Mouse (Mus musculus) C2C12 (cell line): Measurements from ENCODE around the gene Trp53tg5.

ENCODE experiments used
- CTCF ChIP-seq: IDR thresholded peaks from one replicate; pipeline ENCODE4 v1.5.1; 2011; ENCODE audit not compliant: control insufficient read depth, insufficient read depth, insufficient read length
- MAX ChIP-seq: IDR thresholded peaks from one replicate; pipeline ENCODE4 v1.6.1; 2011; ENCODE audit warnings: mild to moderate bottlenecking, control low read depth
- MYOD1 ChIP-seq: IDR thresholded peaks from one replicate; pipeline ENCODE4 v1.6.1; 2011; ENCODE audit warnings: low read depth; ENCODE audit not compliant: control insufficient read depth, insufficient read length
- MYOG ChIP-seq: IDR thresholded peaks from one replicate; pipeline ENCODE4 v1.6.1; 2011; ENCODE audit not compliant: control insufficient read depth, insufficient read length; ENCODE audit errors: extremely low read depth
- USF1 ChIP-seq: IDR thresholded peaks from one replicate; pipeline ENCODE4 v1.6.1; 2011; ENCODE audit warnings: low read depth, mild to moderate bottlenecking, control low read depth, moderate library complexity

GRCm38 (mm10) chr2:164454846-164455245, 18.7 kb downstream of the Trp53tg5 start:
- no peak for TF ChIP-seq CTCF
- TF ChIP-seq MAX = no peak
- no peak for TF ChIP-seq USF1
- TF ChIP-seq MYOG = no peak
- no peak for TF ChIP-seq MYOD1
